Mouse (Mus musculus): ENCODE measurements around the gene Rcl1. TPM values are rescaled to one million over a fixed set of nuclear protein-coding genes. Genes with fewer than 3 reads are reported as not detected.

Gene Rcl1
- polyA plus RNA-seq, 1 experiment from 2014 or later, result 29.7 TPM

GRCm38 (mm10) chr19:29158486-29158885 lies 57.3 kb downstream of the Rcl1 start:
- Histone ChIP-seq H3K27me3 (no peaks in the 10 kb centered on the region), H3K9me3 (peaks cover 3% of the 10 kb centered on the region; the same call in 1 of the 2 replicates), H3K27ac (no peak overlapping the region), H3K4me2 (replicated peaks) (no peak overlapping the region), H3K36me3 (no peaks in the 10 kb centered on the region), H3K4me1 (replicated peaks) (no peaks in the 10 kb centered on the region), H3K9ac (replicated peaks) (no peak overlapping the region), H3K4me3 (replicated peaks) (no peak overlapping the region)
- WGBS, result 88% methylated on average over 3 of the region's 3 CpGs
- ATAC-seq, result no peak

- 92% methylated on average over 4 of the region's 4 CpGs for WGBS
- H3K27me3 ChIP-seq, result no peaks in the 10 kb centered on the region
- no peaks in the 10 kb centered on the region for H3K4me1 ChIP-seq (replicated peaks)
- H3K27ac ChIP-seq, result no peak overlapping the region
- H3K4me3 ChIP-seq (replicated peaks), result no peak overlapping the region
- no peak overlapping the region for H3K9ac ChIP-seq (replicated peaks)
- peaks cover 5% of the 10 kb centered on the region; the same call in 1 of the 2 replicates for H3K9me3 ChIP-seq
- no peak for ATAC-seq
- H3K36me3 ChIP-seq, result no peaks in the 10 kb centered on the region
- no peak overlapping the region for H3K4me2 ChIP-seq (replicated peaks)
Observed at GRCm38 (mm10) chr19:29163817-29164527, 62.8 kb downstream of the Rcl1 start.

- WGBS, result 83% methylated on average over 7 of the region's 7 CpGs
- no peaks in the 10 kb centered on the region for H3K4me1 ChIP-seq (replicated peaks)
- H3K27me3 ChIP-seq, result no peaks in the 10 kb centered on the region
- no peak overlapping the region for H3K4me2 ChIP-seq (replicated peaks)
- H3K9ac ChIP-seq (replicated peaks), result no peak overlapping the region
- peaks cover 5% of the 10 kb centered on the region; the same call in 1 of the 2 replicates for H3K9me3 ChIP-seq
- ATAC-seq, result no peak
- no peak overlapping the region for H3K27ac ChIP-seq
- H3K4me3 ChIP-seq (replicated peaks), result no peak overlapping the region
- H3K36me3 ChIP-seq, result no peaks in the 10 kb centered on the region
Observed at GRCm38 (mm10) chr19:29164528-29165166, 63.5 kb downstream of the Rcl1 start.

- no peak overlapping the region for H3K27ac ChIP-seq
- no peak overlapping the region for H3K4me3 ChIP-seq (replicated peaks)
- no peak overlapping the region for H3K9ac ChIP-seq (replicated peaks)
- 83% methylated on average over 6 of the region's 6 CpGs for WGBS
- H3K4me1 ChIP-seq (replicated peaks), result no peaks in the 10 kb centered on the region
- H3K36me3 ChIP-seq, result no peaks in the 10 kb centered on the region
- H3K27me3 ChIP-seq, result no peaks in the 10 kb centered on the region
- ATAC-seq, result no peak
- H3K4me2 ChIP-seq (replicated peaks), result no peak overlapping the region
- H3K9me3 ChIP-seq, result peaks cover 5% of the 10 kb centered on the region; the same call in 1 of the 2 replicates
Observed at GRCm38 (mm10) chr19:29167938-29168337, 66.8 kb downstream of the Rcl1 start.

- no peaks in the 10 kb centered on the region for H3K27me3 ChIP-seq
- no peak overlapping the region for H3K27ac ChIP-seq
- peaks cover 6% of the 10 kb centered on the region for H3K4me1 ChIP-seq (replicated peaks)
- no peaks in the 10 kb centered on the region for H3K9me3 ChIP-seq
- H3K9ac ChIP-seq (replicated peaks), result no peak overlapping the region
- 91% methylated on average over 4 of the region's 4 CpGs for WGBS
- H3K36me3 ChIP-seq, result no peaks in the 10 kb centered on the region
- H3K4me2 ChIP-seq (replicated peaks), result no peak overlapping the region
- no peak for ATAC-seq
- no peak overlapping the region for H3K4me3 ChIP-seq (replicated peaks)
Observed at GRCm38 (mm10) chr19:29180336-29180735, 79.2 kb downstream of the Rcl1 start.

GRCm38 (mm10) chr19:29182166-29182565 lies 81.0 kb downstream of the Rcl1 start:
- no peak overlapping the region for H3K4me2 ChIP-seq (replicated peaks)
- H3K9me3 ChIP-seq, result no peaks in the 10 kb centered on the region
- H3K4me3 ChIP-seq (replicated peaks), result no peak overlapping the region
- no peak overlapping the region for H3K27ac ChIP-seq
- no peak for ATAC-seq
- no peaks in the 10 kb centered on the region for H3K36me3 ChIP-seq
- H3K9ac ChIP-seq (replicated peaks), result no peak overlapping the region
- peaks cover 8% of the 10 kb centered on the region for H3K4me1 ChIP-seq (replicated peaks)
- 89% methylated on average over 5 of the region's 5 CpGs for WGBS
- H3K27me3 ChIP-seq, result no peaks in the 10 kb centered on the region

GRCm38 (mm10) chr19:29185122-29185521 lies 83.9 kb downstream of the Rcl1 start:
- peaks cover 8% of the 10 kb centered on the region for H3K4me1 ChIP-seq (replicated peaks)
- ATAC-seq, result no peak
- no peak overlapping the region for H3K27ac ChIP-seq
- no peaks in the 10 kb centered on the region for H3K27me3 ChIP-seq
- H3K9me3 ChIP-seq, result no peaks in the 10 kb centered on the region
- WGBS, result 11% methylated on average over 7 of the region's 7 CpGs
- H3K36me3 ChIP-seq, result no peaks in the 10 kb centered on the region
- no peak overlapping the region for H3K4me3 ChIP-seq (replicated peaks)
- no peak overlapping the region for H3K9ac ChIP-seq (replicated peaks)
- no peak overlapping the region for H3K4me2 ChIP-seq (replicated peaks)

GRCm38 (mm10) chr19:29185552-29186232 lies 84.5 kb downstream of the Rcl1 start:
- no peak for ATAC-seq
- 57% methylated on average over 9 of the region's 9 CpGs for WGBS
- peaks cover 8% of the 10 kb centered on the region for H3K4me1 ChIP-seq (replicated peaks)
- H3K9me3 ChIP-seq, result no peaks in the 10 kb centered on the region
- no peak overlapping the region for H3K9ac ChIP-seq (replicated peaks)
- no peaks in the 10 kb centered on the region for H3K27me3 ChIP-seq
- no peak overlapping the region for H3K4me2 ChIP-seq (replicated peaks)
- no peaks in the 10 kb centered on the region for H3K36me3 ChIP-seq
- no peak overlapping the region for H3K27ac ChIP-seq
- H3K4me3 ChIP-seq (replicated peaks), result no peak overlapping the region

- Histone ChIP-seq H3K4me2 (replicated peaks) (no peak overlapping the region), H3K4me3 (replicated peaks) (no peak overlapping the region), H3K27ac (no peak overlapping the region), H3K4me1 (replicated peaks) (peaks cover 8% of the 10 kb centered on the region), H3K9me3 (no peaks in the 10 kb centered on the region), H3K9ac (replicated peaks) (no peak overlapping the region), H3K27me3 (no peaks in the 10 kb centered on the region), H3K36me3 (no peaks in the 10 kb centered on the region)
- WGBS, result 85% methylated on average over 2 of the region's 2 CpGs
- no peak for ATAC-seq
Observed at GRCm38 (mm10) chr19:29188879-29189278, 87.7 kb downstream of the Rcl1 start.

MicroRNAs encoded within 50 kb of the gene (microRNA counts, 519-probe panel; counts per million panel counts)
- microRNA mmu-miR-101b, result 3,376 counts per million, percentile 68 among the panel's probes with 10 or more counts

Small RNA genes lying within 50 kb of the gene (microRNA-seq; reads per million reads assigned to microRNA genes)
- gene Mir101b, result 2,139 reads per million, percentile 85 among the genes with 10 or more reads in this experiment

Other genes with a start within 250 kb of the Rcl1 start
- 8.7 and 9.8 TPM in 2 replicates for gene Plpp6, start 137.4 kb upstream of the Rcl1 start, polyA plus RNA-seq (2015; fragmentation: Nextera tagmentation; extraction: Ambion mirVana)
- 0.67 and 0.84 TPM in 2 replicates for gene 4430402I18Rik, start 133.6 kb upstream of the Rcl1 start, polyA plus RNA-seq (2015; fragmentation: Nextera tagmentation; extraction: Ambion mirVana)
- gene Cdc37l1, start 111.0 kb upstream of the Rcl1 start, polyA plus RNA-seq (2015; fragmentation: Nextera tagmentation; extraction: Ambion mirVana), result 51.6 and 51.9 TPM in 2 replicates
- gene Ak3, start 53.4 kb upstream of the Rcl1 start, polyA plus RNA-seq (2015; fragmentation: Nextera tagmentation; extraction: Ambion mirVana), result 53.1 and 58.0 TPM in 2 replicates
- 13.4 and 14.6 TPM in 2 replicates for gene Jak2, start 150.5 kb downstream of the Rcl1 start, polyA plus RNA-seq (2015; fragmentation: Nextera tagmentation; extraction: Ambion mirVana)
- gene Insl6, start 224.0 kb downstream of the Rcl1 start, polyA plus RNA-seq (2015; fragmentation: Nextera tagmentation; extraction: Ambion mirVana), result 2.6 and 2.9 TPM in 2 replicates
- gene Rln1, start 233.3 kb downstream of the Rcl1 start, polyA plus RNA-seq (2015; fragmentation: Nextera tagmentation; extraction: Ambion mirVana), result 0.58 and 1.0 TPM in 2 replicates

All from midbrain, embryonic 13.5 days (tissue).